Mouse (Mus musculus): ENCODE results near the gene Ugt2b1. TPM values are rescaled to one million over a fixed set of nuclear protein-coding genes. Genes with fewer than 3 reads are reported as not detected.
"Not testable (repeated sequence)": the region's sequence is repeated elsewhere in the genome, so short reads cannot be mapped to it uniquely, and the experiment has no call there.

Gene Ugt2b1
- total RNA-seq (2014; rRNA removed) (not detected in 2 replicates), polyA plus RNA-seq (2015; fragmentation: Nextera tagmentation; extraction: Ambion mirVana) (not detected in 2 replicates)

GRCm38 (mm10) chr5:86926426-86926825 lies at the start of gene Ugt2b1:
Gene Ugt2b1 (minus strand): TSS chr5:86926530.
- no peaks in the 10 kb centered on the region for H3K36me3 ChIP-seq (ENCODE audit: insufficient read depth)
- TF ChIP-seq CTCF (IDR thresholded peaks at IDR 0.05; ENCODE audit: low read depth), result no peak
- H3K9ac ChIP-seq, result no peak within 1 kb of the TSS
- DNase-seq (no peak), ATAC-seq (no peak)
- no peak within 1 kb of the TSS for H3K4me2 ChIP-seq (ENCODE audit: low read depth)
- no peaks in the 10 kb centered on the region for H3K9me3 ChIP-seq (ENCODE audit: low read length)
- no peak within 1 kb of the TSS for H3K27ac ChIP-seq (ENCODE audit: low read depth, low read length)
- H3K4me1 ChIP-seq (ENCODE audit: insufficient read depth), result no peaks in the 10 kb centered on the region
- no peak within 1 kb of the TSS for H3K4me3 ChIP-seq (ENCODE audit: low read depth, low read length)
- H3K27me3 ChIP-seq (ENCODE audit: insufficient read depth, low read length), result no peaks in the 10 kb centered on the region
- WGBS, result 92% methylated on average over 2 of the region's 2 CpGs

GRCm38 (mm10) chr5:86967271-86967670 lies 40.9 kb upstream of the Ugt2b1 start:
- H3K4me2 ChIP-seq (ENCODE audit: low read depth); H3K9ac ChIP-seq; ATAC-seq; H3K27me3 ChIP-seq (ENCODE audit: insufficient read depth, low read length); H3K27ac ChIP-seq (ENCODE audit: low read depth, low read length); H3K36me3 ChIP-seq (ENCODE audit: insufficient read depth); DNase-seq; H3K4me3 ChIP-seq (ENCODE audit: low read depth, low read length); H3K4me1 ChIP-seq (ENCODE audit: insufficient read depth); H3K9me3 ChIP-seq (ENCODE audit: low read length): not testable (repeated sequence)
- WGBS, result 94% methylated on average over 5 of the region's 5 CpGs

GRCm38 (mm10) chr5:86962849-86963248 lies 36.5 kb upstream of the Ugt2b1 start:
- not testable (repeated sequence) for H3K4me3 ChIP-seq (ENCODE audit: low read depth, low read length); H3K4me2 ChIP-seq (ENCODE audit: low read depth); H3K36me3 ChIP-seq (ENCODE audit: insufficient read depth); H3K9me3 ChIP-seq (ENCODE audit: low read length); ATAC-seq; H3K27me3 ChIP-seq (ENCODE audit: insufficient read depth, low read length); H3K4me1 ChIP-seq (ENCODE audit: insufficient read depth); H3K9ac ChIP-seq; H3K27ac ChIP-seq (ENCODE audit: low read depth, low read length); DNase-seq
- 88% methylated on average over 1 of the region's 1 CpGs for WGBS

GRCm38 (mm10) chr5:86961587-86962358 lies 35.4 kb upstream of the Ugt2b1 start:
- Histone ChIP-seq H3K9ac (no peak overlapping the region), H3K27ac (ENCODE audit: low read depth, low read length) (no peak overlapping the region), H3K4me1 (ENCODE audit: insufficient read depth) (no peaks in the 10 kb centered on the region), H3K27me3 (ENCODE audit: insufficient read depth, low read length) (no peaks in the 10 kb centered on the region), H3K36me3 (ENCODE audit: insufficient read depth) (no peaks in the 10 kb centered on the region), H3K9me3 (ENCODE audit: low read length) (no peaks in the 10 kb centered on the region), H3K4me3 (ENCODE audit: low read depth, low read length) (no peak overlapping the region), H3K4me2 (ENCODE audit: low read depth) (no peak overlapping the region)
- no peak for TF ChIP-seq CTCF (IDR thresholded peaks at IDR 0.05; ENCODE audit: low read depth)
- WGBS, result 92% methylated on average over 3 of the region's 3 CpGs
- no peak for ATAC-seq
- no peak for DNase-seq

- no peak for ATAC-seq
- Histone ChIP-seq H3K9ac (no peak overlapping the region), H3K27me3 (ENCODE audit: insufficient read depth, low read length) (no peaks in the 10 kb centered on the region), H3K4me2 (ENCODE audit: low read depth) (no peak overlapping the region), H3K9me3 (ENCODE audit: low read length) (no peaks in the 10 kb centered on the region), H3K4me1 (ENCODE audit: insufficient read depth) (no peaks in the 10 kb centered on the region), H3K27ac (ENCODE audit: low read depth, low read length) (no peak overlapping the region), H3K4me3 (ENCODE audit: low read depth, low read length) (no peak overlapping the region), H3K36me3 (ENCODE audit: insufficient read depth) (no peaks in the 10 kb centered on the region)
- TF ChIP-seq CTCF (IDR thresholded peaks at IDR 0.05; ENCODE audit: low read depth), result no peak
- 80% methylated on average over 3 of the region's 3 CpGs for whole genome bisulfite sequencing
- no peak for DNase-seq
These were observed 34.2 kb upstream of the Ugt2b1 start for GRCm38 (mm10) chr5:86960504-86960903.

- ATAC-seq (no peak), DNase-seq (no peak)
- WGBS, result 92% methylated on average over 2 of the region's 2 CpGs
- Histone ChIP-seq H3K4me3 (ENCODE audit: low read depth, low read length) (no peak overlapping the region), H3K9ac (no peak overlapping the region), H3K27me3 (ENCODE audit: insufficient read depth, low read length) (no peaks in the 10 kb centered on the region), H3K4me2 (ENCODE audit: low read depth) (no peak overlapping the region), H3K9me3 (ENCODE audit: low read length) (no peaks in the 10 kb centered on the region), H3K36me3 (ENCODE audit: insufficient read depth) (no peaks in the 10 kb centered on the region), H3K27ac (ENCODE audit: low read depth, low read length) (no peak overlapping the region), H3K4me1 (ENCODE audit: insufficient read depth) (no peaks in the 10 kb centered on the region)
- TF ChIP-seq CTCF (IDR thresholded peaks at IDR 0.05; ENCODE audit: low read depth), result no peak
These were observed 15.8 kb upstream of the Ugt2b1 start for GRCm38 (mm10) chr5:86942111-86942510.

- no peak overlapping the region for H3K4me3 ChIP-seq (ENCODE audit: low read depth, low read length)
- H3K4me1 ChIP-seq (ENCODE audit: insufficient read depth), result no peaks in the 10 kb centered on the region
- no peaks in the 10 kb centered on the region for H3K27me3 ChIP-seq (ENCODE audit: insufficient read depth, low read length)
- WGBS, result 71% methylated on average over 3 of the region's 3 CpGs
- no peak overlapping the region for H3K27ac ChIP-seq (ENCODE audit: low read depth, low read length)
- no peak overlapping the region for H3K4me2 ChIP-seq (ENCODE audit: low read depth)
- H3K36me3 ChIP-seq (ENCODE audit: insufficient read depth), result no peaks in the 10 kb centered on the region
- DNase-seq (no peak), ATAC-seq (no peak)
- TF ChIP-seq CTCF (IDR thresholded peaks at IDR 0.05; ENCODE audit: low read depth), result no peak
- no peak overlapping the region for H3K9ac ChIP-seq
- H3K9me3 ChIP-seq (ENCODE audit: low read length), result no peaks in the 10 kb centered on the region
These were observed 5.6 kb downstream of the Ugt2b1 start for GRCm38 (mm10) chr5:86920661-86921233.

All from forebrain, postnatal 0 days (tissue).